Mouse (Mus musculus) lung, embryonic 16.5 days (tissue): ENCODE measurements around the gene Pdzd8. TPM values are rescaled to one million over a fixed set of nuclear protein-coding genes. Genes with fewer than 3 reads are reported as not detected.

Experiments used
- ATAC-seq: fragments of 200-750 bp; cut with Nextera tagmentation; 2 replicates; pipeline ENCODE4 v1.8.0; 2017; ENCODE audit warnings: low read depth, mild to moderate bottlenecking, moderate library complexity
- H3K27ac ChIP-seq: fragments of 300-500 bp; sonication (generic); 2 replicates; pipeline ENCODE4 v1.5.1; 2014; ENCODE audit warnings: mild to moderate bottlenecking, control low read depth, low read length
- H3K27me3 ChIP-seq: fragments of 300-500 bp; sonication (generic); 2 replicates; pipeline ENCODE4 v1.6.1; 2014; ENCODE audit warnings: low read depth, low read length, mixed read lengths; ENCODE audit not compliant: control insufficient read depth, insufficient read depth
- H3K36me3 ChIP-seq: fragments of 300-500 bp; sonication (generic); 2 replicates; pipeline ENCODE4 v1.6.1; 2014; ENCODE audit warnings: low read length; ENCODE audit not compliant: control insufficient read depth, insufficient read depth
- H3K4me1 ChIP-seq: fragments of 300-500 bp; sonication (generic); replicated peaks from 2 replicates; pipeline ENCODE4 v1.6.1; 2014; ENCODE audit warnings: low read length, mixed read lengths; ENCODE audit not compliant: control insufficient read depth, insufficient read depth
- H3K4me2 ChIP-seq: fragments of 300-500 bp; sonication (generic); 2 replicates; pipeline ENCODE4 v1.6.1; 2014; ENCODE audit warnings: low read depth, low read length, control low read depth
- H3K4me3 ChIP-seq: fragments of 300-500 bp; sonication (generic); 2 replicates; pipeline ENCODE4 v1.5.1; 2014; ENCODE audit warnings: mild to moderate bottlenecking, low read length, control low read depth
- H3K9ac ChIP-seq: fragments of 300-500 bp; sonication (generic); 2 replicates; pipeline ENCODE4 v1.6.1; 2014; ENCODE audit warnings: low read length, control low read depth
- H3K9me3 ChIP-seq: fragments of 300-500 bp; sonication (generic); 2 replicates; pipeline ENCODE4 v1.6.1; 2016; ENCODE audit warnings: low read length; ENCODE audit not compliant: control insufficient read depth
- whole genome bisulfite sequencing: fragments of 180-500 bp; shearing (Covaris S2); extraction: QIAGEN DNeasy Blood & Tissue Kit; methylation state at CpG from one replicate; pipeline ENCODE4 v1.1.7; 2014; 5-methylcytosine and 5-hydroxymethylcytosine counted together
- polyA plus RNA-seq: library from polyadenylated mRNA; unstranded; fragments of >200 nt; fragmentation: Nextera tagmentation; extraction: Ambion mirVana; gene quantifications from 2 replicates; pipeline ENCODE4 v1.2.1, GENCODE M21; 2015

Pdzd8 gene
- polyA plus RNA-seq, 1 experiment from 2014 or later: 7.2 TPM

- ATAC-seq: no peak
These were observed 30.3 kb downstream of the Pdzd8 start for GRCm38 (mm10) chr19:59315308-59315707.

GRCm38 (mm10) chr19:59292183-59292839 is 53.3 kb downstream of the Pdzd8 start:
- Histone ChIP-seq H3K36me3 (no peaks in the 10 kb centered on the region), H3K4me3 (no peak overlapping the region), H3K27me3 (no peaks in the 10 kb centered on the region), H3K4me2 (no peak overlapping the region), H3K9me3 (no peaks in the 10 kb centered on the region), H3K9ac (no peak overlapping the region), H3K27ac (no peak overlapping the region), H3K4me1 (no peaks in the 10 kb centered on the region)
- 73% methylated on average over 5 of the region's 5 CpGs for WGBS
- no peak for ATAC-seq

More at GRCm38 (mm10) chr19:59315308-59315707, 30.3 kb downstream of the Pdzd8 start:
- Histone ChIP-seq H3K27me3 (no peaks in the 10 kb centered on the region), H3K36me3 (peaks cover 3% of the 10 kb centered on the region; the same call in 1 of the 2 replicates), H3K4me3 (no peak overlapping the region), H3K4me2 (no peak overlapping the region), H3K27ac (no peak overlapping the region), H3K9ac (no peak overlapping the region), H3K9me3 (no peaks in the 10 kb centered on the region), H3K4me1 (no peaks in the 10 kb centered on the region)

- Histone ChIP-seq H3K27ac (no peak overlapping the region), H3K9ac (no peak overlapping the region)
These were observed 55.8 kb downstream of the Pdzd8 start for GRCm38 (mm10) chr19:59289811-59290210.

GRCm38 (mm10) chr19:59289042-59289441 is 56.5 kb downstream of the Pdzd8 start:
- Histone ChIP-seq H3K9me3 (no peaks in the 10 kb centered on the region), H3K27ac (no peak overlapping the region), H3K9ac (no peak overlapping the region), H3K4me2 (no peak overlapping the region), H3K36me3 (no peaks in the 10 kb centered on the region), H3K4me1 (no peaks in the 10 kb centered on the region), H3K27me3 (no peaks in the 10 kb centered on the region), H3K4me3 (no peak overlapping the region)
- no peak for ATAC-seq

More at GRCm38 (mm10) chr19:59289811-59290210, 55.8 kb downstream of the Pdzd8 start:
- Histone ChIP-seq H3K4me2 (no peak overlapping the region), H3K36me3 (no peaks in the 10 kb centered on the region), H3K4me3 (no peak overlapping the region), H3K4me1 (no peaks in the 10 kb centered on the region), H3K27me3 (no peaks in the 10 kb centered on the region), H3K9me3 (no peaks in the 10 kb centered on the region)
- WGBS: 81% methylated on average over 6 of the region's 6 CpGs
- ATAC-seq: no peak

GRCm38 (mm10) chr19:59282001-59282400 is 63.6 kb downstream of the Pdzd8 start:
- no peak overlapping the region for H3K4me2 ChIP-seq
- ATAC-seq: no peak
- H3K9ac ChIP-seq: no peak overlapping the region
- H3K9me3 ChIP-seq: 0 out of 2 replicates have a peak, but pooled peaks cover 2% of the 10 kb centered on the region
- H3K4me3 ChIP-seq: no peak overlapping the region
- no peaks in the 10 kb centered on the region for H3K36me3 ChIP-seq
- no peaks in the 10 kb centered on the region for H3K4me1 ChIP-seq
- H3K27me3 ChIP-seq: no peaks in the 10 kb centered on the region
- 70% methylated on average over 3 of the region's 3 CpGs for WGBS
- H3K27ac ChIP-seq: no peak overlapping the region

- Histone ChIP-seq H3K4me1 (no peaks in the 10 kb centered on the region), H3K9ac (no peak overlapping the region), H3K9me3 (0 out of 2 replicates have a peak, but pooled peaks cover 2% of the 10 kb centered on the region), H3K27ac (no peak overlapping the region), H3K36me3 (no peaks in the 10 kb centered on the region), H3K4me2 (no peak overlapping the region), H3K27me3 (no peaks in the 10 kb centered on the region), H3K4me3 (no peak overlapping the region)
- no peak for ATAC-seq
These were observed 64.7 kb downstream of the Pdzd8 start for GRCm38 (mm10) chr19:59280841-59281240.

- ATAC-seq: no peak
- Histone ChIP-seq H3K4me1 (no peaks in the 10 kb centered on the region), H3K9ac (no peak overlapping the region), H3K9me3 (0 out of 2 replicates have a peak, but pooled peaks cover 2% of the 10 kb centered on the region), H3K36me3 (no peaks in the 10 kb centered on the region), H3K4me2 (no peak overlapping the region), H3K27ac (no peak overlapping the region), H3K4me3 (no peak overlapping the region), H3K27me3 (no peaks in the 10 kb centered on the region)
- 78% methylated on average over 7 of the region's 7 CpGs for WGBS
These were observed 69.2 kb downstream of the Pdzd8 start for GRCm38 (mm10) chr19:59276354-59276753.

- Histone ChIP-seq H3K4me3 (no peak overlapping the region), H3K27ac (no peak overlapping the region), H3K4me1 (no peaks in the 10 kb centered on the region), H3K9ac (no peak overlapping the region), H3K4me2 (no peak overlapping the region), H3K9me3 (no peaks in the 10 kb centered on the region), H3K36me3 (no peaks in the 10 kb centered on the region), H3K27me3 (no peaks in the 10 kb centered on the region)
- 81% methylated on average over 7 of the region's 7 CpGs for WGBS
- no peak for ATAC-seq
These were observed 72.4 kb downstream of the Pdzd8 start for GRCm38 (mm10) chr19:59273190-59273589.

- no peak overlapping the region for H3K27ac ChIP-seq
- no peak overlapping the region for H3K4me3 ChIP-seq
- H3K4me2 ChIP-seq: no peak overlapping the region
- no peak overlapping the region for H3K9ac ChIP-seq
- no peaks in the 10 kb centered on the region for H3K4me1 ChIP-seq
- H3K27me3 ChIP-seq: no peaks in the 10 kb centered on the region
- 20% methylated on average over 5 of the region's 5 CpGs for WGBS
- ATAC-seq: no peak
- no peaks in the 10 kb centered on the region for H3K9me3 ChIP-seq
- no peaks in the 10 kb centered on the region for H3K36me3 ChIP-seq
These were observed 78.1 kb downstream of the Pdzd8 start for GRCm38 (mm10) chr19:59267417-59267963.
